Mouse (Mus musculus) cerebellum, postnatal 14 days (tissue): ENCODE results near the gene Gpat2.

ENCODE experiments used
- DNase-seq, 2 experiments: peaks; one replicate each; pipeline ENCODE4 v3.0.0; 2021; ENCODE audit warnings: mixed read lengths in 2 of 2

The Gpat2 gene

GRCm38 (mm10) chr2:127444055-127444789 lies 19.2 kb downstream of the Gpat2 start, which contains the start of gene Fahd2a:
Gene Fahd2a, minus strand, starts transcription at chr2:127444565.
- DNase-seq: peak; percentile 95

GRCm38 (mm10) chr2:127446847-127447246 lies 21.8 kb downstream of the Gpat2 start:
- DNase-seq: no peak

GRCm38 (mm10) chr2:127449691-127450090 lies 24.7 kb downstream of the Gpat2 start:
- peak in 1 of 2 experiments; percentile 28 for DNase-seq

DNA sequence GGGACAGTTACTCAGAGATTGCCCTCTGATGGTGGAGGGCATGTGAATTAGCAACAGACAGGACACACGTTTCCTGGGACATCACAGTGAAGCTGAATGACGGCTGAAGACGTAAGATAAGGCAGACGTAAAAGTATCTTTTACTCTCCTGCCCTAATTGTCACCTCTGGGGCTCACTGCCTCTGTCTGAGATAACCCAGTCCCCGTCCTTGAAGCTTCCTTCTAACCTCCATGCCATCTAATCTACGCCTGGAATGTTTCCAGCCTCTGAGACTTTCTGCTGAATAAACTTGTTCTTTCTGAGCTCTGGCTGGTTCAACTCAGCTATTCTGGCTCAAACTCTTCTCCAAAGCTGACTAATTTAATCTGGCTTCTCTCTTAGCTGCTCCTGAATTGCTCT lies 26.7 kb downstream of the Gpat2 start:
- DNase-seq: no peak

GRCm38 (mm10) chr2:127453141-127453540 lies 28.1 kb downstream of the Gpat2 start:
- no peak for DNase-seq

- DNase-seq: peak; percentile 87 to 94
These were observed 28.8 kb downstream of the Gpat2 start for GRCm38 (mm10) chr2:127453764-127454163.

GRCm38 (mm10) chr2:127459341-127459740 lies 34.3 kb downstream of the Gpat2 start:
- peak; percentile 62 to 63 for DNase-seq

- DNase-seq: no peak
These were observed 36.4 kb downstream of the Gpat2 start for GRCm38 (mm10) chr2:127461351-127461750.

GRCm38 (mm10) chr2:127462314-127462713 lies 37.3 kb downstream of the Gpat2 start:
- peak; percentile 78 to 81 for DNase-seq

DNA sequence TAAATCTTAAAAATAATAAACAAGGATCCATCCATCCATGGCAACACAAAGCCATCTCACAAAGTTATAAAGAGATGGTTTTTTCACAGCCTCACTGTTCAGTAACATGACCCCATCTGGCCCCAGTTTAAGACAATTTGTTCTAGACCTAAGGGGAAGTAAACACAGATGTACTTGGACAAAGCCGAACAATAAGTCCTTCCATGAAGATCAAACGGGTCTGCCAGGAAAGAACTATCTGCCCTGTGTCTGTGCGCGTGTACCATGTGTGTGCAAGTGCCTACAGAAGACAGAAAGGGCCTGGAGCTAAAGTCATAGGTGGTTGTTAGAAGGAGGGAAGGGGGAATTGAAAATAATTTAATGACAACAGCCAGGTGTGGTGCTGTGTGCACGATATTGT lies 45.2 kb downstream of the Gpat2 start:
- no peak for DNase-seq

DNA sequence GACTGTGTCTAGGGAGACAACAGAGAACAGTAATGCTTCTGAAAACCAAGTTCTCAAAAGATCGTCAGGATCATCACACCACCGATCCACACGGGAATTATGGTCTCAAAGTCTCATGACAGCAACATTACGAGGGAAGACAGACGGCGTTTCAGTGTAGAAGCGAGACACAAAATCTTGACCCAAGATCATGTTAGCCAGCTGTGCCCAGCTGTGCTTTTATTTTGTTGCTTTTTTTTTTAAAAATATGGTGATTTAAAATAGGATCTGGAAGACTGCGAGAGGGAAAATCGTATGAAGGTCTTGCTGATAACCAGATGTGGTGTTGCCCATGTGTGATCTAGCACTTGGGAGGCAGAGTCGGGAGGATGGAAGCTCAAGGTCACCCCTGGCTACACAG lies 45.7 kb downstream of the Gpat2 start:
- no peak for DNase-seq

DNA sequence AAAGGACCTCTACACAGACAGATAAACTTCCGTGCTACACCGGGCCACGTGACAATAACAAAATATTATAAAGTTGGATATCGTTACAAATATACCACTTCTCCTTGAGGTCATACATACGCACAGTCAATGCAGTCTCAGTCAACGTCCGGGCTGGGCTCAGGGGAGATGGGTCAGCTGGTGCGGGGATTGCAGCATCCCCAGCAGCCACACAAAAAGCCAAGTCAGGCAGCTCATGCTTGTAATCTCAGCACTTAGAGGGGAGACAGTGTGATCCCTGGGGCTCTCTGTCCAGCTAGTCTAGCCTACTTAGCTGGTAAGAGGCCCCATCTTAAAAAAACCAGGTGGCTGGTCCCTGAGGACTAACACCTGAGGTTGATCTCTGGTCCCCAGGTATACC lies 46.3 kb downstream of the Gpat2 start:
- no peak for DNase-seq

- DNase-seq: no peak
These were observed 47.3 kb downstream of the Gpat2 start for GRCm38 (mm10) chr2:127472279-127472678.

- DNase-seq: no peak
These were observed 54.2 kb downstream of the Gpat2 start for GRCm38 (mm10) chr2:127479210-127479609.

DNA sequence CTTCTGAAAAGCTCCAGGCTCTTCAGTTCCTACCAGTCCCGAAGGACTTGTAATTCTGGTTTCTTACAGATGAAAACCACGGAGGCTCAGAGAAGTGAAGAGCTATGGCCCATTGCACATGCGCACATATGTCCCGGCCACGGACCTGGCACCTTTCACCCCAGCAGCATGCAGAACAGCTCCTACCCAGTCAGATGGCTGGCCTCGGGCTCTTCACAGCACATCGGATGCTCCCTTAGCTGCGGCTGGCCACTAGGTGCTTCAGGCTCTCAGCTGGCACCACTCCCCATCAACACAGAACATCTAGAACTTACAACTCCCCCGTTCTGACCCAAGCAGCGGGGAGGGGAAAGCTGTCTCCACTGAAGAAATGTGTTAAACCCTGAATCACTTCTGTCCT lies 54.8 kb downstream of the Gpat2 start:
- peak in 1 of 2 experiments; percentile 33 for DNase-seq

- no peak for DNase-seq
These were observed 57.0 kb downstream of the Gpat2 start for GRCm38 (mm10) chr2:127481841-127482532.

GRCm38 (mm10) chr2:127482533-127482911 lies 57.5 kb downstream of the Gpat2 start:
- peak; percentile 49 to 51 for DNase-seq

- DNase-seq: no peak
These were observed 58.0 kb downstream of the Gpat2 start for GRCm38 (mm10) chr2:127483001-127483400.

GRCm38 (mm10) chr2:127484476-127485170 lies 59.6 kb downstream of the Gpat2 start:
- peak; percentile 70 to 80 for DNase-seq
